Mouse (Mus musculus): ENCODE measurements around the gene Cdk20.

Cdk20 gene

GRCm38 (mm10) chr13:64432017-64432995 lies at the start of gene Cdk20:
Gene Cdk20 (plus strand): TSS chr13:64432314.
- in situ Hi-C loops (cut with MboI; ENCODE audit: unreplicated experiment in 2 of 2) = loop anchor here (25.0 kb wide), 2 partner anchors 320 to 345 kb away; partner anchors contain the start of gene Hsd17b3 (in 1 of the 2)

- in situ Hi-C loops (cut with MboI; ENCODE audit: unreplicated experiment in 2 of 2) = no loop called here
Observed at GRCm38 (mm10) chr13:64384937-64385336, 47.2 kb upstream of the Cdk20 start.

DNA sequence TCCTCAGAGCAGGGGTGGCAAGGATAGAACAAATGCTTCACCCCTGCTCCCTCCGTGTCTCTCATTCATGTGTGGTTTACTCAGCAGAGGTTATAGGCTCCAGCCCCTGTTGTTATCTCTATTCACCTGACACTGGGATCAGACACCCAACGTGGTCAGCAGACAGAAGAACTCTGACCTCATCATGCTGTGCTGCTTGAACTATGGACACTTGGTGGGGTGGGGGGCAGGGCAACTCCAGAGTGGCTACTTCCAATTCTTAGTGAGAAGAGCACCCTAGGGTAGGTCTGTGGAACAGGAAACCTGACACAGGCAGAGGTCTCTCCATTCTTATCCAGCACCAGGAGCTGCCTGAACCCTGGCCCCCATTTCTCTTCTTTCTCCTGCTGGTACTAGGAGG lies 46.1 kb upstream of the Cdk20 start:
- in situ Hi-C loops (cut with MboI; ENCODE audit: unreplicated experiment in 2 of 2) = no loop called here

DNA sequence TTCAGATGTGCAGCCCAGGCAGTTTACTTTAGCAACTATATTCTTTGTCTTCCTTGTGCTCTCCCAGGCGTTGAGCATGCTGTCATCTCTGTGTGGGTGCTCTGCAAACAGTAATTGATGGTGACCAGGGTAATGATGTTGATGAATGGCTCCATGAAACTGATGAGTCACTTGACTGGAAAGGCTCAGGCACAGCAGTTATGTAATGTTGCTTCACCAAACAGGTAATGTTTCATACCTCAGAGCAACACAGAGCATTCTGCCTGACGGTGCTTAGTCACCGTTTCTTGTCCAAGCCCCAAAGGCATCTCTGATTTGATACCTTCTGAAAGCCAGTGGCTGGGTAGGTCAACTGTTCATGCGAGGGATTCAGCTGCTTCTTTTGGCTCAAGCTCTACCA lies 43.7 kb upstream of the Cdk20 start:
- in situ Hi-C loops (cut with MboI; ENCODE audit: unreplicated experiment in 2 of 2) = no loop called here

DNA sequence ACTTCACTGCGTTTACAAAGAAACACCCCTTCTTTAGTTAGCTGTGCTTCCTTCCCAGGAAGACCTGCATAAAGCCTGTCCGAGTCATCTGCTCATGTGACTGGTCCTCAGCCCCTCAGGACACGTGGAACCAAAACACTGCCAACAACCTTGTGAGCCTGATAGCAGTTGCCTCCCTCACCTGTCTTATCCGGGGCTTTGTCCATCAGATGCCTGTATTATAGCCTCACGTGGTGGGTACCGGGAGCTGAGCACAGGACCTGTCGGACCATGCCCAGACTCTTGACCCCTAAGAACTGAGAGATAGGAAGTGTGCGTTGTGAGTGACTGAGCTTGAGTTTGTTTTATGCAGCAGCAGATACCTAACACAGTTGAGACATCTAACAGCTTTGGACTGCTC lies 35.1 kb upstream of the Cdk20 start:
- in situ Hi-C loops (cut with MboI; ENCODE audit: unreplicated experiment in 2 of 2) = no loop called here

GRCm38 (mm10) chr13:64398065-64398464 lies 34.0 kb upstream of the Cdk20 start:
- in situ Hi-C loops (cut with MboI; ENCODE audit: unreplicated experiment in 2 of 2) = no loop called here

GRCm38 (mm10) chr13:64399906-64400305 lies 32.2 kb upstream of the Cdk20 start:
- in situ Hi-C loops (cut with MboI; ENCODE audit: unreplicated experiment in 2 of 2) = no loop called here

- in situ Hi-C loops (cut with MboI; ENCODE audit: unreplicated experiment in 2 of 2) = no loop called here
Observed at GRCm38 (mm10) chr13:64400801-64401361, 31.2 kb upstream of the Cdk20 start.

DNA sequence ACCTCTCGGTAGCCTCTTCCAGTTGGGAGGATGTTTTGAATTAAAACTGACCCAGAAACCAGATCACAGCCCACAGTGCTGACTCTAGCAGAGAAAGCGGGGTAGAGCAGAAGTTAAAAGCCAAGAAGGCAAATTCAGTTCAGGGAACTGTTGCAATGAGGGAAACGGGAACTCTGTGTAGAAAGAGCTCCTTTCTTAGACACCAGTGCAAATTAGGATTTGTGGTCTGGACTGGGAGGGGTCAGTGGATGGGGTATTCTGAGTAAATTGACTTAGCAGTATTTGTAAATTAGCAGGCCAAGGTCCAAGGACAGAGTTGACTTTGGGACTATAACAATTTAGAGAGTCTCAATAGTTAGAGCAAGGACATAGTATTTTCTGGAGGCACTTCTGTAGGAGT lies 30.1 kb upstream of the Cdk20 start:
- in situ Hi-C loops (cut with MboI; ENCODE audit: unreplicated experiment in 2 of 2) = no loop called here

DNA sequence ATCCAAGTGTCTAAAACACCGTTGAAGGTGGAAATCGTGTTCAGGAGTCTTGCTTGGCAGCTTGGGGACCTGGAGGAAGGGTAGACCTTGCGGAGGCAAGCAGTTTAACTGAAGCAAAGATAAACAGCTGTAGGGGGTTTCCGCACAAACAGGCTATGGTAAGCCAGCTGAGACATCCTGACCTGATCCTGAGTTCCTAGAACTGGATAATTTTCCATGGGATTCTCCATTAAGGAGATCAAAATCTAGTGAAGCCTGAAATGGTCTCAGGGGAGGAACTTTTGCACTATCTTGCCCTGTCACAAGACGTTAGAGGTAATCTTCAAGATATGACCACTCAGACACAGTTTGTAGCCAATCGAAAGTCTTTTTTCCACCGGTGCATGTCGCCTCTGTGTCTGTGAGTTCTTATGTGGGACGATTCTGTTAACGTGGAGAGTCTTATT lies 29.6 kb upstream of the Cdk20 start:
- in situ Hi-C loops (cut with MboI; ENCODE audit: unreplicated experiment in 2 of 2) = no loop called here

DNA sequence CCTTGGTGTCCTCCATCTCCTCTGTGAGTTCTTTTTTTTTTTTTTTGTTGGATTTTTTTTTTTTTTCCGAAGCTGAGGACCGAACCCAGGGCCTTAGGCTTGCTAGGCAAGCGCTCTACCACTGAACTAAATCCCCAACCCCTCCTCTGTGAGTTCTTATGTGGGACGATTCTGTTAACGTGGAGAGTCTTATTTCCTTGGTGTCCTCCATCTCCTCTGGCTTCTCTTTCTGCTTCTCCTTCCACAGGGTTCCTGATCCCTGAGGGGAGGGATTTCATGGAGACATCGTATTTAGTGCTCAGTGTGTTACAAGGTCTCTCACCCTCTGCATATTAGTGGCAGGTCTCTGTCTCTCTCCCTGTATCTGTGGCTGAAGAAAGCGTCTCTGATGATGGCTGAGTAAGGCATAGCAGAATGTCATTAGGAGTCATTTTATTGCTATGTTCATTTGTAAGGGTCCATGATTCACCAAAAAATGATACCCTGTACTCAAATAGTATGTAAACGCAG lies 29.1 kb upstream of the Cdk20 start:
- in situ Hi-C loops (cut with MboI; ENCODE audit: unreplicated experiment in 2 of 2) = no loop called here

GRCm38 (mm10) chr13:64403519-64403918 lies 28.6 kb upstream of the Cdk20 start:
- in situ Hi-C loops (cut with MboI; ENCODE audit: unreplicated experiment in 2 of 2) = no loop called here

DNA sequence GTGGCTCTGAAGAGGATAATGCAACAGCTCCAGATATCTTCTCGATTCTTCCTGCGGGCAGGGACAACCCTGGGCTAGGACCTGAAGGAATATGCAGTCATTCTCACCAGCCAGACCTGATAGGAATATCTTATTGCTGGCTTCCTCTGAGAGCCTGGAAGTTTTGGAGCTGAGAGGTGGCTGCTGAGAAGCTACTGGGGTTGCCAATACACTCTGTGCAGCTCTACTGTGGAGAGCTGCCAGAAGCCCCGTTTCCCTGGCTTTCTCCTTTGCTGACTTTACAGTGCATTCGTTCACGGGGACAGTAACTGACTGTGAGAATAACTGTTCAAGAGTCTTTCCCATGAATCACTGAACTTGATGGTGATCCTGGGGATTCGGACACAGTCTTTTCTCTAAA lies 26.6 kb upstream of the Cdk20 start:
- in situ Hi-C loops (cut with MboI; ENCODE audit: unreplicated experiment in 2 of 2) = no loop called here

DNA sequence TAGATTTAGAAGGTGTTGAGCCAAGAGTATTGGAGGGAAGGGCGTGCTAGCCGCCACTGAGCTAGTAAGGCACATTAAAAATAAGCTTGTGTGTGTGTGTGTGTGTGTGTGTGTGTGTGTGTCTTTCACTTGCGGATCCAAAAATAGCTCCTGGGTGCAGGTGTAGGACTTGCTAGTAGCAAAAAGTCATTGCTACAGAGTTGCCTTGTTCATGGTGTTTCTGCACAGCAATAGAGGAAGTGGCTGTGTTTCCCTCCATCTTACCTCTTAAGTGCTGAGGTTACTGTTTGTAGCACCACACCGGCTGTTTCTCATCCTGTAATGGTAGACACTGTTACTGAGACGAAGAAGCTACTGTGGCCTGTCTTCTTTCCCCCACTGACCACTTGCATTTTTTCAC lies 24.1 kb upstream of the Cdk20 start:
- in situ Hi-C loops (cut with MboI; ENCODE audit: unreplicated experiment in 2 of 2) = no loop called here

- in situ Hi-C loops (cut with MboI; ENCODE audit: unreplicated experiment in 2 of 2) = no loop called here
Observed at GRCm38 (mm10) chr13:64410604-64411003, 21.5 kb upstream of the Cdk20 start.

DNA sequence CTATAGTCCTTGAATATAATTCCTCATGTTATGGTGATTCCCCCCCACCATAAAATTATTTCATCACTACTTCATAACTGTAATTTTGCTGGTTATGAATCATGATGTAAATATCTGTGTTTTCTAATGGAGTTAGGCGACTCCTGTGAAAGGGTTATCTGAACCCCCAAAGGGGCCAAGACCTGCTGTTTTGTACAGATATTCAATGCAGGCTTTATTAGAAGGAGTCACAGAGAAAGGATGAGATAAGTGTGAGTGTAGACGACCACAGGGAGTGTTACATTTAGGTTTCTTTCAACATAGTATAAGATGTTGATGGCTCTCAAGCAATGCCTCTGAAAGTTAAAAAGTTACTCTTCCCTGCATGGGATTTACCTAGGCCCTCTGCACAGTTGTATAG lies 20.8 kb upstream of the Cdk20 start:
- in situ Hi-C loops (cut with MboI; ENCODE audit: unreplicated experiment in 2 of 2) = no loop called here

GRCm38 (mm10) chr13:64412752-64413257 lies 19.3 kb upstream of the Cdk20 start:
- in situ Hi-C loops (cut with MboI; ENCODE audit: unreplicated experiment in 2 of 2) = no loop called here

- in situ Hi-C loops (cut with MboI; ENCODE audit: unreplicated experiment in 2 of 2) = no loop called here
Observed at GRCm38 (mm10) chr13:64415659-64416058, 16.5 kb upstream of the Cdk20 start.

DNA sequence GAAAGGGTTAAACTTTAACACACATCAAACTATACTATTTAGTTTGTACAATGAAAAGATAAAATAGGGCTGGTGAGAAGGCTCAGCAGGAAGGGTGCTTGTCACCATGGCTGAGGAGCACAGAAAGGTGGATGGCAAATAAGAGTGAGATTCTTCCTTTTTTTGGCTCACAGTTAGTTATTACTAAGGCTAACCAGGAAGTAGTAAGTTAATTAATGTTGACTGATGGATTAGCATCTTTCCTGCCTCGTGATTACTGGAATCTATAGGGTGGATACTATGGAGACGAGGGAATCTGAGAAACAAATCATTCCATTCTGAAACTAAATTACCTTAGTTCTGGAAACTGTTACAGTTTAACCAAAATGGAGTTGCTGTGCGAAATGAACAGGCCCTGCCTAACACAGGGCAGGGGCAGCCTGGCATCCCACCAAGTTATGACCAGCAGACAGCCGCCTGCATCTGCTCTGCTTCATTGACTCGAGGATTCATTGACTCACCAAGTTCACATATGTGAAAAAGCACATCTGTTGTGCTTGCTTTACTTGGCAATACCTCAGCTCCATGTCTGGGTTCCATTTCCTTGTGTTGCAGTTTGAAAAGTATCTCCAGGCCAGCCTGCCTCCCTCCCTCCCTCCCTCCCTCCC lies 15.0 kb upstream of the Cdk20 start:
- in situ Hi-C loops (cut with MboI; ENCODE audit: unreplicated experiment in 2 of 2) = no loop called here

GRCm38 (mm10) chr13:64420847-64421246 lies 11.3 kb upstream of the Cdk20 start:
- in situ Hi-C loops (cut with MboI; ENCODE audit: unreplicated experiment in 2 of 2) = no loop called here

- in situ Hi-C loops (cut with MboI; ENCODE audit: unreplicated experiment in 2 of 2) = no loop called here
Observed at GRCm38 (mm10) chr13:64421386-64421785, 10.7 kb upstream of the Cdk20 start.

Measured in v-Abl transformed pro-B cells (cell line).